In the genomic region with DNA sequence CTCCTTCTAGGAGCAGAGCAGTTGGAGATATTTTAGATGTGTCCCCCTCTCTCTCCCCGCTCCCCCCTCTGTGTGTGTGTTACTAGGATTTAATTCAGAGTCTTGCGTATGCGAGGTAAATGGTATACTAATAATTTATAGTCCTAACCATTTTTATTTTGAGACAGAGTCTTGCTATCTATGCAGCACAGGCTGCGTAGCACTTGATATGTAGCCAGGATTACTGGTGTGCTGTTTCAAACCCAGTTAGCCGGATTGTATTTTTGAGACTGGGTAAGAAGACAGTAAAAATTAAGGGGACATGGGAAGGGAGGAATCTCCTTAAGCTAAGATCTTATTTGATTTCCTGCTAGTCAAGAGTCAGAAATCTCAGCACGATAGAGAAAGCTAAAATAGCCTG, we compare ENCODE assay signal across 20 mouse cellular contexts.
DNase-seq lines count a peak whose midpoint lies in the region; ATAC-seq lines count a peak whose summit lies in the region.
"Had no signal": no experiment of that assay in that cellular context is flagged by ENCODE, and none has a peak within 500 bp of the region (broad histone marks: within the 10 kb centered on the region; RNA-seq: fewer than 3 reads in every experiment).

No protein-coding gene starts in this region.

- no peak overlapping the region for H3K27ac ChIP-seq in midbrain, embryonic 11.5 days (ENCODE audit: low read depth, low read length)
- H3K27ac ChIP-seq in midbrain, embryonic 13.5 days = no peak overlapping the region
- no peak overlapping the region for H3K27ac ChIP-seq in hindbrain, embryonic 11.5 days (ENCODE audit: low read depth, low read length)

- H3K36me3 ChIP-seq in midbrain, embryonic 11.5 days (ENCODE audit: control insufficient read depth, insufficient read depth, low read length) = no peaks in the 10 kb centered on the region
- H3K36me3 ChIP-seq in midbrain, embryonic 13.5 days = no peaks in the 10 kb centered on the region
- no peaks in the 10 kb centered on the region for H3K36me3 ChIP-seq in hindbrain, embryonic 11.5 days (ENCODE audit: control insufficient read depth, insufficient read depth, low read length)
- H3K36me3 ChIP-seq: G1E had no signal

- WGBS in midbrain, embryonic 11.5 days = 92% methylated on average over 6 of the region's 6 CpGs
- WGBS in midbrain, embryonic 13.5 days = 91% methylated on average over 6 of the region's 6 CpGs
- WGBS in hindbrain, embryonic 11.5 days = 92% methylated on average over 6 of the region's 6 CpGs

- H3K9ac ChIP-seq in midbrain, embryonic 11.5 days (ENCODE audit: low read length) = no peak overlapping the region
- H3K9ac ChIP-seq in midbrain, embryonic 13.5 days (replicated peaks) = no peak overlapping the region
- no peak overlapping the region for H3K9ac ChIP-seq in hindbrain, embryonic 11.5 days (ENCODE audit: low read depth, low read length)

- H3K4me2 ChIP-seq in midbrain, embryonic 11.5 days = no peak overlapping the region
- no peak overlapping the region for H3K4me2 ChIP-seq in midbrain, embryonic 13.5 days (replicated peaks)
- no peak overlapping the region for H3K4me2 ChIP-seq in hindbrain, embryonic 11.5 days (replicated peaks; ENCODE audit: low read depth, low read length)

- H3K27me3 ChIP-seq in midbrain, embryonic 11.5 days (ENCODE audit: control insufficient read depth, insufficient read depth, low read length) = no peaks in the 10 kb centered on the region
- H3K27me3 ChIP-seq in midbrain, embryonic 13.5 days = no peaks in the 10 kb centered on the region
- no peaks in the 10 kb centered on the region for H3K27me3 ChIP-seq in hindbrain, embryonic 11.5 days (ENCODE audit: control insufficient read depth, insufficient read depth, low read length)
- H3K27me3 ChIP-seq: Patski had no signal

- no peak for ATAC-seq in midbrain, embryonic 11.5 days (ENCODE audit: low FRiP score)
- no peak for ATAC-seq in midbrain, embryonic 13.5 days
- ATAC-seq in megakaryocyte progenitor cell, adult 5-6 weeks (replicated peaks; ENCODE audit: poor library complexity) = peak; percentile 54
- ATAC-seq in megakaryocyte-erythroid progenitor cell, adult 5-6 weeks (replicated peaks; ENCODE audit: low FRiP score, low TSS enrichment, poor library complexity, severe bottlenecking) = 0 out of 2 replicates have a peak, but pooled peaks have one; percentile 51
- no peak for ATAC-seq in hindbrain, embryonic 11.5 days (ENCODE audit: low FRiP score)
- ATAC-seq: activated CD4-positive, CD25-positive, alpha-beta regulatory T cell, adult 4 months; CD4-positive, CD25-positive, alpha-beta regulatory T cell, adult 4 months; Patski had no signal

- peak; percentile 10 for DNase-seq in midbrain, embryonic 11.5 days (ENCODE audit: low spot score, missing footprints)
- no peak for DNase-seq in hindbrain, embryonic 11.5 days (ENCODE audit: low spot score)
- DNase-seq in cerebellum, postnatal 25 days = no peak
- DNase-seq: adrenal gland, adult 2 months; adrenal gland, adult 8-10 months; adrenal gland, postnatal 10 days; adrenal gland, postnatal 14 days; adrenal gland, postnatal 25 days; adrenal gland, postnatal 36 days; B cell, adult 2 months; cerebellum, adult 11 months; cerebellum, adult 11-12 months; cerebellum, adult 18-20 months had no signal

- H3K4me3 ChIP-seq in midbrain, embryonic 11.5 days (ENCODE audit: low read depth, low read length) = no peak overlapping the region
- no peak overlapping the region for H3K4me3 ChIP-seq in midbrain, embryonic 13.5 days (replicated peaks)
- H3K4me3 ChIP-seq in hindbrain, embryonic 11.5 days (ENCODE audit: low read depth, low read length) = no peak overlapping the region

- no peaks in the 10 kb centered on the region for H3K9me3 ChIP-seq in midbrain, embryonic 11.5 days (ENCODE audit: control insufficient read depth, low read length)
- H3K9me3 ChIP-seq in midbrain, embryonic 13.5 days = no peaks in the 10 kb centered on the region
- no peaks in the 10 kb centered on the region for H3K9me3 ChIP-seq in hindbrain, embryonic 11.5 days (ENCODE audit: control insufficient read depth, low read length)

- H3K4me1 ChIP-seq in midbrain, embryonic 11.5 days (ENCODE audit: control insufficient read depth, insufficient read depth, low read length) = no peaks in the 10 kb centered on the region
- peaks cover 5% of the 10 kb centered on the region; the same call in 1 of the 2 replicates for H3K4me1 ChIP-seq in midbrain, embryonic 13.5 days (replicated peaks)
- H3K4me1 ChIP-seq in hindbrain, embryonic 11.5 days (replicated peaks; ENCODE audit: control insufficient read depth, insufficient read depth, low read length) = no peaks in the 10 kb centered on the region

Comparison
In these comparisons a context has a peak if more than half of its experiments do, and no peak if none do; other contexts are left out.
1. ATAC-seq: peak in megakaryocyte progenitor cell, adult 5-6 weeks (single experiment) and megakaryocyte-erythroid progenitor cell, adult 5-6 weeks (single experiment); none in midbrain, embryonic 11.5 days (single experiment), midbrain, embryonic 13.5 days (single experiment) and hindbrain, embryonic 11.5 days (single experiment).